Mouse (Mus musculus): ENCODE measurements at regions not wholly inside any gene's neighbourhood (a gene's known extent, or its start where the extent isn't known, plus 50 kb on each side); places are given as distances from the start of the nearest gene placed in this dataset.

DNA sequence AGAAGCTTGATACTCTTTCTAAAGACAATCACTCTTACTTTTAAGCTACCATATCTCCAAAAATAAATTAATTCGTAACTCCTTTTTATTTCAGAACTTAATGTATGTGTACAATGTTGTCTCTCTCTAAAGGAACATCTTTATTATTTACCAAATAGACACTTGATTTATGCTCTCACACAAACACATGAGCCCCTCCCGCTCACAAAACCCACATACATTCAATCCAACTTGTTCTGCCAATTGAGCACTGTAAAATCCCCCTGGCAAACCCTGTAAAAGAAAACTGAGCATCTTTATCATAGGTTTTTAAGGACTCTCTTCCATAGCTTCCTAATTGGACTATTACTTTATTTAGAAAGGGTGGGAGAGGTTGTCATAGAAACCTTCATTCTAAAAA is 812.5 kb downstream of the Phf3 start:
- TF ChIP-seq POLR2A (IDR thresholded peaks at IDR 0.05; ENCODE audit: extremely low read depth, insufficient read depth, low read length) (no peak), CTCF (IDR thresholded peaks at IDR 0.05; ENCODE audit: low read depth, low read length) (no peak)
